Mouse (Mus musculus): ENCODE data around the gene Skint11. TPM values are rescaled to one million over a fixed set of nuclear protein-coding genes. Genes with fewer than 3 reads are reported as not detected.

Gene Skint11
- not detected in 2 replicates for polyA plus RNA-seq (2021; fragmentation: Nextera tagmentation)
- long read RNA-seq, experiment 1: 0 reads
- long read RNA-seq, experiment 2: 0 reads

GRCm38 (mm10) chr4:114163084-114163483 lies at the start of gene Skint11:
Gene Skint11, plus strand, starts transcription at chr4:114163384.

Other genes with a start within 250 kb of the Skint11 start
- not detected in 2 replicates for gene Skint5, start 163.9 kb upstream of the Skint11 start, polyA plus RNA-seq (2021; fragmentation: Nextera tagmentation)
- 0.33 and 0.60 TPM in 2 replicates for gene Trabd2b, start 243.3 kb downstream of the Skint11 start, polyA plus RNA-seq (2021; fragmentation: Nextera tagmentation)